Mouse (Mus musculus) small intestine, adult 2 months (tissue): ENCODE data around the gene Inpp5e. TPM values are rescaled to one million over a fixed set of nuclear protein-coding genes. Genes with fewer than 3 reads are reported as not detected.
A peak's percentile ranks its signal among the peaks of the same experiment; 100 is the strongest.

Experiments
- H3K27ac ChIP-seq: fragments of 200-500 bp; 2 replicates; pipeline ENCODE4 v1.5.1; 2012; ENCODE audit warnings: low read depth, low read length, control low read depth, inconsistent platforms; ENCODE audit not compliant: insufficient read depth
- H3K27me3 ChIP-seq: fragments of 200-500 bp; 2 replicates; pipeline ENCODE4 v1.6.1; 2012; ENCODE audit warnings: mild to moderate bottlenecking, moderate library complexity, low read length, inconsistent platforms; ENCODE audit not compliant: control insufficient read depth, insufficient read depth
- H3K36me3 ChIP-seq: fragments of 200-500 bp; 2 replicates; pipeline ENCODE4 v1.6.1; 2012; ENCODE audit warnings: mild to moderate bottlenecking, low read length, control low read depth, inconsistent platforms; ENCODE audit not compliant: control insufficient read depth, insufficient read depth
- H3K4me1 ChIP-seq: fragments of 200-500 bp; 2 replicates; pipeline ENCODE4 v1.6.1; 2012; ENCODE audit warnings: low read length, inconsistent platforms, mixed read lengths; ENCODE audit not compliant: control insufficient read depth, insufficient read depth, insufficient read length
- H3K4me3 ChIP-seq: fragments of 200-500 bp; 2 replicates; pipeline ENCODE4 v1.5.1; 2012; ENCODE audit warnings: low read depth, mild to moderate bottlenecking, control low read depth, inconsistent platforms, low read length, moderate library complexity
- CTCF ChIP-seq: fragments of 200-500 bp; IDR thresholded peaks from 2 replicates; pipeline ENCODE4 v1.5.1; 2012; ENCODE audit warnings: low read depth, mild to moderate bottlenecking, control low read depth, inconsistent platforms, low read length, moderate library complexity, mixed read lengths; ENCODE audit not compliant: insufficient replicate concordance, insufficient read length; ENCODE audit errors: extremely low read depth
- POLR2A ChIP-seq: fragments of 200-500 bp; IDR thresholded peaks from 2 replicates; pipeline ENCODE4 v1.6.1; 2012; ENCODE audit warnings: low read depth, mild to moderate bottlenecking, control low read depth, inconsistent platforms, low read length, moderate library complexity
- WGBS: fragments of 180-500 bp; shearing (Covaris S2); methylation state at CpG from one replicate; pipeline ENCODE4 v1.1.7; 2018; 5-methylcytosine and 5-hydroxymethylcytosine counted together
- polyA plus RNA-seq: library from polyadenylated mRNA; depleted of rRNA; stranded (reverse); fragments of >200 nt; gene quantifications from 2 replicates; pipeline ENCODE4 v1.2.3, GENCODE M21; 2012

The Inpp5e gene
- polyA plus RNA-seq, 1 experiment, result 17.4 TPM

DNA sequence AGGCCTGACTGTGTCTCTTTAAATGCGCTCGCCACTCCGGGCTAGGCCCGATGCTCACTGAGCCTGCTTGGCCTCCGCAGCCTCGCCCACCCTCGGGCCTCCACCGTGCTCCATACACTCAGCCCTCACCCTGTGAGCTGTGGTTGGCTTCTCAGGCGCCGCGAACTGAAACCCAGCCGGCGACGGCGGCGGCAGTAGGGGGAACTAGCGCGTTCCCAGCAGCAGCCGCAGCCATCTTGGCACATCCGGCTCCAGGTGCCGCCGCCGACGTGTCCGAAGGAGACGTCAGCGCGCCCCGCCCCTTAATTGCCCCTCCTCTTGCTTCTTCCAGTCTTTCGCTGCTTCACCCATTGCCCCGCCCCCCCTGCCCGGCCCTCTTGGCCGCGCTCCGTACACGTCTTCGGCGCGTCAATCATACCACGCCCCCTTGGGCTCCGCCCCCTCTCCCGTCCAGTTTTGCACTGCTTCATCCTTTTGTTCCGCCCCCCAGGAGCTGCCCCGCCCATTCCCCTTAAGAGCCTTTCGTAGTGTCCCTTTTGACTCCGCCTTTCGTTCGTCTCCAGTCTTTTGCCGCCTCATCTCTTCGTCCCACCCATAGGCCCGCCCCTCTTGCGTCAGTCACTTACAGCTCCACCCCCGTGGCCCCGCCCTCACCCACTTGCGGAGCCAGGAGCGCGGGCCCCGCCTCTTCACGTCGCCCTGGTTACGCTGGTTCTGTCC lies 36.1 kb upstream of the Inpp5e start, which contains the start of gene Sec16a:
Sec16a (minus strand) TSS at position 271 of the 720 bp plus-strand sequence.
- H3K27me3 ChIP-seq, result no peaks in the 10 kb centered on the region
- WGBS, result under 1% methylated on average over 60 of the region's 61 CpGs
- peak; percentile 82 for TF ChIP-seq POLR2A
- TF ChIP-seq CTCF, result no peak
- peaks cover 17% of the 10 kb centered on the region for H3K36me3 ChIP-seq
- peak within 1 kb of the TSS; percentile 87 for H3K4me3 ChIP-seq
- H3K27ac ChIP-seq, result peak within 1 kb of the TSS; percentile 80
- peaks cover 6% of the 10 kb centered on the region for H3K4me1 ChIP-seq

DNA sequence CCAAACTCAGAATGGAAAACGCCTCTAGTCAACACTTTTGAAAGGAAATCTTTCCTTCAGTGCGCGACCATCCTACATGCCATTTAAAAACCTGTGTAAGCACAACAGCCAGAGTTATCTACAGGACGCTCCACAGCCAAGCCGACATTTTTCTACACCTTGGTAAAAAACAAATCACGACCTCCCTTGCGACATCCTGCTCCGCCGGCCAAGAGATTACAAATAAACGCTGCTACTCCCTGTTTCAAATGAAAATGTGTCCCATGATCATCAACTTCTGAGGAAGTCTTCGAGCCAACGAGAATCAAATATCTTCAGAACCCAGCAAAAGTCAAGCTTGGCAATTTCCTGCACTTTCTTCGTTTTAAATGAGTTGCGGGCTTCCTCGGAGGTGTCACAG lies 35.4 kb upstream of the Inpp5e start:
- no peaks in the 10 kb centered on the region for H3K27me3 ChIP-seq
- 2% methylated on average over 15 of the region's 15 CpGs for WGBS
- H3K4me3 ChIP-seq, result peak overlapping the region; percentile 82
- TF ChIP-seq CTCF, result no peak
- TF ChIP-seq POLR2A, result no peak
- peaks cover 6% of the 10 kb centered on the region for H3K4me1 ChIP-seq
- H3K27ac ChIP-seq, result peak overlapping the region; percentile 80; the same call in 1 of the 2 replicates
- peaks cover 25% of the 10 kb centered on the region for H3K36me3 ChIP-seq

DNA sequence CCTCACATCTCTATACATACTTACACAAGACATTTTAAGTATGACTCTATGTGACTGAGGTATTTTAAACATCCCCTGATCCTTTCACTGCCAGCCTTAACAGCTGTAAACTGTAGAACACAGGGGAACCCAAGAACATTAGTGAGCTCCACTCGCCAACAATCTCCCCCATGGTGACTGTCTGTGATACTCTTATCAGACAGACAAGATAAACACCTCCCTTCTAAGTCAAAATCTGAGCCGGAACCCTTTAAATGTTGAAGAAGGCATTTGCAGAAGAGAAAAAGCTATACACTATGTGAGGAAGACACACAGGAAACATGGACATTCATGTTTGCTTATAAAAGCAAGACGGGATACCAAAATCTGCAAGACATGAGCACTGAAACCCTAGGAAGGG lies 34.9 kb upstream of the Inpp5e start:
- no peak overlapping the region for H3K27ac ChIP-seq
- H3K4me1 ChIP-seq, result peaks cover 6% of the 10 kb centered on the region
- H3K4me3 ChIP-seq, result peak overlapping the region; percentile 82; the same call in 1 of the 2 replicates
- no peaks in the 10 kb centered on the region for H3K27me3 ChIP-seq
- peaks cover 29% of the 10 kb centered on the region for H3K36me3 ChIP-seq
- TF ChIP-seq CTCF (no peak), POLR2A (no peak)
- 14% methylated on average over 3 of the region's 3 CpGs for WGBS

DNA sequence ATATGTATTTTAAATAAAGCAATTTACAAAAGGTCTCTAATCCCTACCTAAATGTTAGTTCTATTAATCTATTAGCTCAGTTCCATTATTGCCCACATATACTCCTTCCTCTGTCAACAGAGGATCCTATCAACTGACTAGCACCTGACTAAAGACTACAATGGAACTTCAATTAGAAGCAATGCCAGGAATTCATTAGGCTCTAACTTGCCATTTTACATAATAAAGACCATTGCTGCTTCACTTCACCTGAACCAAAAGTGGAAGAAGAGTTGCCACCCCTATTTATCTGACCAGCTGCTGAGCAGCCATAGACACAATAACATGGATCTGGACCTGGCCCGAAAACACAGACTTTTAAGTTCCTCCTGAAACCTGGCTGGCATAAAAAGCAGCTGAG lies 33.8 kb upstream of the Inpp5e start:
- 84% methylated on average over 1 of the region's 1 CpGs for WGBS
- H3K4me3 ChIP-seq, result no peak overlapping the region
- no peaks in the 10 kb centered on the region for H3K27me3 ChIP-seq
- peaks cover 34% of the 10 kb centered on the region for H3K36me3 ChIP-seq
- no peak overlapping the region for H3K27ac ChIP-seq
- TF ChIP-seq POLR2A, result no peak
- no peak for TF ChIP-seq CTCF
- peaks cover 6% of the 10 kb centered on the region for H3K4me1 ChIP-seq

DNA sequence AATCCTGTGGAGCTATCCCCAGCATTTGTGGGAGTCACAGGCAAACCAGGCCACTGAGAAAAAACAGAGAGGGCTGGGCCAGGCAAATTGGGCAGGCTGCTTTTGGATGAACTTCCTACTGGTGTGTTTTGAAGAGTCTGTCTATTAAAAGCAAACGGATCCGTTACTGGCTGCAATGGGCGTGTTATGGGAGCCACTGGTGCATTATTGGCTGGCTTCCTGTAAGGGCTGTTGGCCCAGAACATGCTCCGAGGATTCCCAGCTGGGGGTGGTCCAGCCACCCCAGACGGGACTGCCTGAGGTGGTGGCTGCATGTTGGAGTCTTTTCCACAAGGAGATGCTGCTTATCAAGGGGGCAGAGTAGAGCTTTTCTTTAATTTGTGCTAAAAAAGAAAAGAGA lies 32.7 kb upstream of the Inpp5e start:
- Histone ChIP-seq H3K4me1 (peaks cover 4% of the 10 kb centered on the region; the same call in 1 of the 2 replicates), H3K27me3 (no peaks in the 10 kb centered on the region), H3K4me3 (no peak overlapping the region), H3K36me3 (peaks cover 37% of the 10 kb centered on the region), H3K27ac (no peak overlapping the region)
- WGBS, result 64% methylated on average over 5 of the region's 5 CpGs
- TF ChIP-seq CTCF (no peak), POLR2A (no peak)

DNA sequence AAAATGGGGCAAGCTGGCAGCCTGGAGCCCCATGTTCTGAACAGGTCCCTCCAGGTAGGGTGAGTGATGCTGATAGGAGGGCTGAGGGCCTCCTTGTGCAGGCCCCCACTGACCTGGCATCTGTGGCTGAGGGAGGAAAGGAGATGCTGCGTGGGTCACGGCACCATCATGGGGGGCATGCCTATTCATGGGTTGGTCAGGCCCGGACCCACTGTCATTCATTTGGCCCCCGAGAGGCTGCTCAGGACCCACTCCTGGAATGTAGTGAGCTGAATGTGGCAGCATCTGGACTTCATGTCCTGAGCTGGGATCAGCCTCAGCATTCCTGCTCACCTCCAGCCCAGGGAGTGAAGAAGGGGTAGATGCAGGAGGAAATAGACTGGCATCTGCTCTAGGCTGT lies 32.3 kb upstream of the Inpp5e start:
- 93% methylated on average over 4 of the region's 4 CpGs for WGBS
- Histone ChIP-seq H3K4me3 (no peak overlapping the region), H3K36me3 (peaks cover 38% of the 10 kb centered on the region), H3K4me1 (peaks cover 2% of the 10 kb centered on the region; the same call in 1 of the 2 replicates), H3K27me3 (no peaks in the 10 kb centered on the region), H3K27ac (no peak overlapping the region)
- no peak for TF ChIP-seq CTCF
- no peak for TF ChIP-seq POLR2A

DNA sequence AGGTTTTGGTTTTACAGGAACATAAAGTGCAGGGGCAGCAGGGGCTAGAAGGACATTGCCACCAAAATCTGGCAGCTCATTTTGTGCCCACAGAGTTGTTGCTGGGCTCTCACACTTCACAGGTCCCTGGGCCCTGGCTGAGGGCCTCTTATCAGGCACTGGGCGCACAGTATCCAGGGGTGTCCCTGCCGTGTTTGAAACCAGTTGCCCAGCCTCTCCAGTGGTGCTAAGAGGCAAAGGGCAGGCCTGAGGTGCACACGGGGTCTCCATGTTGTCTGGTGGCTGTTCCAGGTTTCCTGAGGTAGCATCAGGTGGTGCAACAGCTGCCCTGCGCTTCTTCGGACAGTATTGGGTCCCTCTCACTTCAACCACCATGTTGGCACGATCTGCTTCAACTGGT lies 30.7 kb upstream of the Inpp5e start:
- H3K27me3 ChIP-seq, result no peaks in the 10 kb centered on the region
- 88% methylated on average over 6 of the region's 6 CpGs for WGBS
- peaks cover 5% of the 10 kb centered on the region for H3K4me1 ChIP-seq
- no peak overlapping the region for H3K4me3 ChIP-seq
- H3K27ac ChIP-seq, result no peak overlapping the region
- TF ChIP-seq POLR2A (no peak), CTCF (no peak)
- peaks cover 52% of the 10 kb centered on the region for H3K36me3 ChIP-seq
